9 mouse cellular contexts compared by ENCODE assay signal in genomic region chr10:80445898-80446601, GRCm38 (mm10). TPM values are rescaled to one million over a fixed set of nuclear protein-coding genes. Genes with fewer than 3 reads are reported as not detected.
DNase-seq lines count a peak whose midpoint lies in the region; ATAC-seq and TF ChIP-seq lines count a peak whose summit lies in the region.
"Had no signal": no experiment of that assay in that cellular context is flagged by ENCODE, and none has a peak within 500 bp of the region (broad histone marks: within the 10 kb centered on the region; RNA-seq: fewer than 3 reads in every experiment).

No protein-coding gene starts in this region.

- 8% methylated on average over 26 of the region's 26 CpGs for WGBS in hindbrain, embryonic 13.5 days

- no peak overlapping the region for H3K9ac ChIP-seq in hindbrain, embryonic 13.5 days

- peaks cover 34% of the 10 kb centered on the region for H3K27me3 ChIP-seq in G1E (ENCODE audit: insufficient read depth, low read length)
- H3K27me3 ChIP-seq in hindbrain, embryonic 13.5 days: peaks cover 51% of the 10 kb centered on the region

- no peaks in the 10 kb centered on the region for H3K36me3 ChIP-seq in G1E (replicated peaks)
- no peaks in the 10 kb centered on the region for H3K36me3 ChIP-seq in hindbrain, embryonic 13.5 days

- TF ChIP-seq CTCF in G1E (IDR thresholded peaks at IDR 0.05; ENCODE audit: low read depth, low read length): peak; percentile 100

- H3K4me2 ChIP-seq in hindbrain, embryonic 13.5 days: peak overlapping the region; percentile 42

- peak overlapping the region; percentile 20; the same call in 1 of the 2 replicates for H3K4me3 ChIP-seq in G1E (ENCODE audit: low read depth, low read length)
- H3K4me3 ChIP-seq in hindbrain, embryonic 13.5 days: no peak overlapping the region

- no peak overlapping the region for H3K27ac ChIP-seq in hindbrain, embryonic 13.5 days

- H3K9me3 ChIP-seq in G1E (replicated peaks): no peaks in the 10 kb centered on the region
- H3K9me3 ChIP-seq in hindbrain, embryonic 13.5 days: no peaks in the 10 kb centered on the region

- no peak for DNase-seq in G1E (ENCODE audit: low spot score)
- peak; percentile 86 to 88 for DNase-seq in cerebellum, adult 18-20 months
- DNase-seq in forelimb bud, embryonic 11.5 days (ENCODE audit: low read depth, low spot score): peak; percentile 83
- peak; percentile 65 to 89 for DNase-seq in layer of hippocampus, postnatal 25 days (ENCODE audit: extremely low spot score in 1 of 2, low spot score in 1 of 2)
- peak; percentile 86 for DNase-seq in lung, postnatal 14 days
- peak; percentile 71 for DNase-seq in retina, adult 2 months (ENCODE audit: low read depth, low spot score)
- DNase-seq in thymus, postnatal 14 days: peak; percentile 87

- peak; percentile 60 for ATAC-seq in G1E (ENCODE audit: extremely low read depth, insufficient number of reproducible peaks, low FRiP score, poor library complexity, severe bottlenecking)
- peak; percentile 82 for ATAC-seq in hindbrain, embryonic 13.5 days (ENCODE audit: low FRiP score)

- peaks cover 52% of the 10 kb centered on the region for H3K4me1 ChIP-seq in G1E (ENCODE audit: insufficient read depth, low read depth, low read length)
- H3K4me1 ChIP-seq in hindbrain, embryonic 13.5 days (replicated peaks): peaks cover 13% of the 10 kb centered on the region

RNA-seq across cellular contexts. Expression of gene Tcf3, which starts 12.6 kb away (rescaled TPM):
- 152 and 175 TPM in 2 replicates for total RNA-seq in G1E (2014; fragmentation: Nextera tagmentation)
- total RNA-seq in G1E (2017): 70.0 and 84.0 TPM in 2 replicates
- 1,090 and 1,330 TPM in 2 replicates for polyA plus RNA-seq in G1E (2012)
- polyA plus RNA-seq in hindbrain, embryonic 13.5 days (2015; fragmentation: Nextera tagmentation; extraction: Ambion mirVana): 60.9 and 62.5 TPM in 2 replicates
- 10 to 100 TPM; 26.9 to 32.1 TPM for total RNA-seq in layer of hippocampus, postnatal 25 days (2021)

RNA-seq across cellular contexts. Expression of gene Uqcr11, which starts 39.4 kb away (rescaled TPM):
- 57.3 and 71.6 TPM in 2 replicates for total RNA-seq in G1E (2014; fragmentation: Nextera tagmentation)
- 376 and 446 TPM in 2 replicates for total RNA-seq in G1E (2017)
- polyA plus RNA-seq in G1E (2012): 1,650 and 1,908 TPM in 2 replicates
- polyA plus RNA-seq in hindbrain, embryonic 13.5 days (2015; fragmentation: Nextera tagmentation; extraction: Ambion mirVana): 575 and 577 TPM in 2 replicates
- 100 to 1,000 TPM; 520 to 551 TPM for total RNA-seq in layer of hippocampus, postnatal 25 days (2021)

RNA-seq across cellular contexts. Expression of gene Mbd3, which starts 46.7 kb away (rescaled TPM):
- total RNA-seq in G1E (2014; fragmentation: Nextera tagmentation): 37.3 and 41.7 TPM in 2 replicates
- 36.0 and 42.0 TPM in 2 replicates for total RNA-seq in G1E (2017)
- polyA plus RNA-seq in G1E (2012): 244 and 272 TPM in 2 replicates
- 230 TPM in 2 replicates for polyA plus RNA-seq in hindbrain, embryonic 13.5 days (2015; fragmentation: Nextera tagmentation; extraction: Ambion mirVana)
- 100 to 1,000 TPM; 138 to 159 TPM for total RNA-seq in layer of hippocampus, postnatal 25 days (2021)

RNA-seq across cellular contexts. Expression of gene Onecut3, which starts 48.6 kb away (rescaled TPM):
- total RNA-seq in G1E (2014; fragmentation: Nextera tagmentation) (not detected in 2 replicates), G1E (2017) (0.06 and 0.11 TPM in 2 replicates)
- polyA plus RNA-seq in G1E (2012): not detected in 2 replicates
- 2.1 and 2.5 TPM in 2 replicates for polyA plus RNA-seq in hindbrain, embryonic 13.5 days (2015; fragmentation: Nextera tagmentation; extraction: Ambion mirVana)
- not detected for total RNA-seq in layer of hippocampus, postnatal 25 days (2021)
- polyA plus RNA-seq: heart, embryonic 14.5 days had no signal

RNA-seq across cellular contexts. Expression of gene Mex3d, which starts 58.6 kb away (rescaled TPM):
- total RNA-seq in G1E (2014; fragmentation: Nextera tagmentation): 7.7 and 11.4 TPM in 2 replicates
- total RNA-seq in G1E (2017): 8.7 and 10.9 TPM in 2 replicates
- 35.3 and 41.9 TPM in 2 replicates for polyA plus RNA-seq in G1E (2012)
- polyA plus RNA-seq in hindbrain, embryonic 13.5 days (2015; fragmentation: Nextera tagmentation; extraction: Ambion mirVana): 14.8 and 16.5 TPM in 2 replicates
- total RNA-seq in layer of hippocampus, postnatal 25 days (2021): 10 to 100 TPM; 18.9 to 19.3 TPM
